Mouse (Mus musculus) spleen, adult 18-20 months (tissue): ENCODE results near the gene Dnm2.
"Not testable (repeated sequence)": the region's sequence is repeated elsewhere in the genome, so short reads cannot be mapped to it uniquely, and the experiment has no call there.

Experiments
- DNase-seq, 2 experiments: peaks; one replicate each; pipeline ENCODE4 v3.0.0; 2022; ENCODE audit warnings: mixed read lengths in 2 of 2

The Dnm2 gene

DNA sequence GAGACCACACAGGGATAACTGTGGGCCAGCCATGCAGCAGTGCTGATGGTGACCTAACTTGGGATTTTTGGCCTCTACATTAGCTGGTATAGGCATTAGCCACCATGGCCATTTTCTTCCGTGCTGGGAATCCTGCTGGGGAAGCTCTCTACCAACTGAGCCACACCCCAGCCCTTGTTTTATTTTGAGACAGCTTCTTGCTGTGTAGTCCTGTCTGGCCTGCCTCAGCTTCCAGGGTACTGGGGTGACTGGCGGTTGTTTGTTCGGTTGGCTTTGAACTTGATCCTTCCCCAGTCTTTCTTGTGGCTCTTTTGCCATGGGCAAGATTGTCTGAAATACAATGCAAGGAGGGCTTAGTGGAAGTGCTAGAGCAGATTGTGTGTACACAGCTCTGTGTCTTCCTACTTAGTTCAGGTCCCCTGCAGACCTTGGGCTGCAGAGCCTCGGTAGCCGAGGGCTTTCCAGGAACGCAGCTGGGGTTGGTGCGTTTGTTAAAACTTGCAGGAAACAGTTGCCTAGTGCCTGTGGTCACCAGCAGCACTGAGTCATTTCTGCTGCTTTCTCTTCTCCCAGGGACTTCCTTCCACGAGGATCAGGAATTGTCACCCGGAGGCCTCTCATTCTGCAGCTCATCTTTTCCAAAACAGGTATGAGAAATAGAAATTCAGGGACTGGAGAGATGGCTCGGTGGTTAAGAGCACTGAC lies 32.4 kb downstream of the Dnm2 start:
- DNase-seq: no peak

GRCm38 (mm10) chr9:21458821-21459220 lies 34.1 kb downstream of the Dnm2 start:
- no peak for DNase-seq

GRCm38 (mm10) chr9:21460400-21460940 lies 35.8 kb downstream of the Dnm2 start:
- DNase-seq: no peak

- peak in 1 of 2 experiments; percentile 18 for DNase-seq
Measured at GRCm38 (mm10) chr9:21463138-21463590, 38.5 kb downstream of the Dnm2 start.

- DNase-seq: no peak
Measured at GRCm38 (mm10) chr9:21463766-21464564, 39.3 kb downstream of the Dnm2 start.

DNA sequence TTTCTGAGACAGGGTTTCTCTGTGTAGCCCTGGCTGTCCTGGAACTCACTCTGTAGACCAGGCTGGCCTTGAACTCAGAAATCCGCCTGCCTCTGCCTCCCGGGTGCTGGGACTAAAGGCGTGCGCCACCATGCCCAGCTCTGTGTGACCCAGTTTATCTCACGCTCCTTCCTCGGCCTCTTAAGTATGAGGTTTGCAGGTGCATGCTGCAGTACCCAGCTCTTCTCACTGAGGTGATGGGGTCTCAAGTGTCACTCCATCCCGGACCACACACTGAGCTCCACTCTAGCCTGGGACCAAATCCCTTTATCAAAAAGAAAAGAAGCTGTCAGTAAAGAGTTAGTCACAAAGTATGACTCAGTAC lies 39.8 kb downstream of the Dnm2 start:
- DNase-seq: not testable (repeated sequence)

DNA sequence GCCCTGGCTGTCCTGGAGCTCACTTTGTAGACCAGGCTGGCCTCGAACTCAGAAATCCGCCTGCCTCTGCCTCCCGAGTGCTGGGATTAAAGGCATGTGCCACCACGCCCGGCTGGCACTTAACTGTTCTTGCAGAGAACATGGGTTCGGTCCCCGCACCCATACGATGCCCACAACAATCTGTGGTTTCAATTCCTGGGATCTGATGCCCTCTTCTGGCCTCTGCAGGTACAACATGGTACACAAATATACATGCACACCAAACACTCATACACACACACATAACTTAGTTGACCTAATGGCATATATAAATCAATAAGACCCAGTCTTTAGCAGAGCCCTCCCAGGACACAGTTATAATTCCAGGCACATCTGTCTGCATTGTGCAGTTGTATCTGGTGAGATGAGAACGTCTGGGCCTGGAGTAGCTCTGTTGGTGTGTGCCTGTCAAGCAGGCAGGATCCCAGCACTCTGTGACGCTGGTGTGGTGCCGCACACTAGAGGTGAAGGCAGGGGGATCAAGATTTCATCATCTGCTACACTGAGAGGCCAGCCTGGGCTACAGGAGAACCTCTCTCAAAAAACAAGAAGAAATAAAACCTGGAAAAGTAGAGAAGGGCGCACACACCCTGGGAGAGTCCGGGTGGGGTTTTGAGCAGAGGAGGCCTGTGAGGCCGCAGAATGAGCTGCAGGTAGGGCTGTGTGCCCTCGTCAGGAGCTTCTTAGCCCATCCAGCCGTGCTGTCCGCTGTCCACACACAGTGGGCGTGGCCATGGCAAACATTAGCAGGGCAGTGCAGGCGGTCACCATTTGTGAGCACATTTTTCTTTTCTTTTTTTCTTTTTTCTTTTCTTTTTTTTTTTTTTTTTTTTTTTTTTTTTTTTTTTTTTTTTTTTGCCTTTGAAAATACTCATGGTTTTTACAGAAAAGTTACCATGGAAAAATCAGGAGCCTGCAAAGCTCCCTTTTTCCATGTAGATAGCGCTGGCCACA lies 44.6 kb downstream of the Dnm2 start:
- DNase-seq: peak; percentile 31 to 69

DNA sequence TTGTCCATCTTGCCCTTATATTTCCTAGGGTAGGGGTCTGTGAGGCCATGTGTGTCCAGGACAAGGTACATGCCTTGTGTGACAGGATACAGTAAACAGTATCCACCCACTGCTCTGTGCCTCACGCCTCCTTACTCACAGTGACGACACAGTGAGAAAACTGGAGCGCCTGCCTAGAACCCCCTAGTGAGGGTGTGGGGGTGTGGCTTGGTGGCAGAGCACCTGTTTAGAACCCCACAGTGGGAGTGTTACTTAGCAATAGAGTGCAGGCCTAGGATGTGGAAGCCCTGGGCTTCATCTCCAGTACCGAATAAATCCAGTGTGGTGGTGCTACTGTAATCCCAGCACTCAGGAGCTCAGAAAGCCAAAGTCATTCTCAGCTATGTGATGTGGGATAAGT lies 48.2 kb downstream of the Dnm2 start:
- DNase-seq: no peak

GRCm38 (mm10) chr9:21477707-21478106 lies 53.0 kb downstream of the Dnm2 start:
- DNase-seq: no peak

DNA sequence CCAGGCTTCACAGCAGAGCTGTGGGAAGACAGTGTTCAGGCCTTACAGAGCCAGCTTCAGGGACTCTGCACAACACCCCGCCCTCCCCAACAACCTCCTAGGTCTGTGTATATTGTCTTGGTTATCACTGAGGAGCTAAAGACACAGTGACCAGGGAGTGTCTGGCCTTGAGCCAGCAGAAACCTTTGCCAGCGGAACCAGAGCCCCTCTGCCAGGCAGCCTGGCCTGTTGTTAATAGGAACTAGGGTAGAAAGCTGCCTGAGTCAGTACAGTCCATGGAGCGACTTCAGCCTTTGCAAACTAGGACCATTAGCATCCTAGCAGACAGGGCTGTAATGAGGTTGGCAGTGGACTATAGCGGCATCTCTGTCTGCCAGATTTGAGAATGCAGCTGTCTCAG lies 59.4 kb downstream of the Dnm2 start:
- no peak for DNase-seq

DNA sequence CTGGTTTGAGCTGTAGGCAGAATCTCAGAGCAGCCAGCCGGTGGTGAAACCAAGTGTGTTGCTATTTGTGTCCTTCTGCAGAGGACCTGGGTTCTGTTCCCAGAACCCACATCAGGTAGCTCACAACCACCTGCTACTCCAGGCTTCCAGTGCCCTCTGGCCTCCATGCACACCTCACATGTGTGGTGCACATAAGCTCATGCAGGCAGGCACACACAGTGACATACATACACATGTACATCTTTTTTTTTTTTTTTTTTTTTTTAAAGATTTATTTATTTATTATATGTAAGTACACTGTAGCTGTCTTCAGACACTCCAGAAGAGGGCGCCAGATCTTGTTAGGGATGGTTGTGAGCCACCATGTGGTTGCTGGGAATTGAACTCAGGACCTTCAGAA lies 63.5 kb downstream of the Dnm2 start:
- DNase-seq: not testable (repeated sequence)

- no peak for DNase-seq
Measured at GRCm38 (mm10) chr9:21490696-21491095, 66.0 kb downstream of the Dnm2 start.

GRCm38 (mm10) chr9:21493907-21494306 lies 69.2 kb downstream of the Dnm2 start:
- DNase-seq: no peak

DNA sequence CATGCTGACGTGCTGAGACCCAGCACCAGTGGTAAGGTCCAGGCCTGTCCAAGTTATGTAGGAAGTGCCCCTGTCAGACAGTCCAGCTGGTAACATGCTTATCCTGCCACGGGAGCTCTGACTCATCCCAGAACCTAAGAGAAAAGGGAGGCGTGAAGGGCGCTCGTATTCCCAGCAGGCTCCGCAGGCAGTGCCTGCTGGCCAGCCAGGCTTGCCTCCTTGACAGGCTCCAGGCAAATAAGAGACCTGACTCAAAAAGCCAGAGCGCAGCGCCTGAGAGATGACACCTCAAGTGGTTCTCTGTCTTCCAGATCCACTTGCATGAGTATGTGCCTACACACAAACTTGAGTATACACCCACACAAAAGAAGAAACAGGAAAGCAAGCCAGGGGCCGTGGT lies 70.0 kb downstream of the Dnm2 start:
- DNase-seq: no peak

- no peak for DNase-seq
Measured at GRCm38 (mm10) chr9:21496308-21497049, 71.8 kb downstream of the Dnm2 start.

- no peak for DNase-seq
Measured at GRCm38 (mm10) chr9:21497050-21497542, 72.4 kb downstream of the Dnm2 start.

DNA sequence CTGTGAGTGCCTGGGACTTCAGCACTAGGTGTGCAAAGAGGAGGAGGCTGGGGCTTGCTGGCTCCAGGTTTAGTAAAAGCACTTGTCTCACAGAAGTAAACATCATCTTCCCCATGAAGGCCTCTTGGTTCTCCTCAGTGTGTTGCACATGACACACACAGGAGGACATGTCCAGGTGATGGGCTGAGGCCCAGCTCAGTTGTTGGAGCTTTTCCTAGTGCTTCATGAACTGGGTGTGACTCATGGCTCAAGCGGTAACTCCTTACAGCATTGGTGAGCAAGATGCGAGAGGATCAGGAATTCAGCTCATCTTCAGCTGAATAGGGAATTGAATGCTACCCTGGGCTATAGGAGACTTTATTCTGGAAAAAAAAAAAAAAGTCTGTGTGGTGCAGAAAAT lies 73.0 kb downstream of the Dnm2 start:
- no peak for DNase-seq

DNA sequence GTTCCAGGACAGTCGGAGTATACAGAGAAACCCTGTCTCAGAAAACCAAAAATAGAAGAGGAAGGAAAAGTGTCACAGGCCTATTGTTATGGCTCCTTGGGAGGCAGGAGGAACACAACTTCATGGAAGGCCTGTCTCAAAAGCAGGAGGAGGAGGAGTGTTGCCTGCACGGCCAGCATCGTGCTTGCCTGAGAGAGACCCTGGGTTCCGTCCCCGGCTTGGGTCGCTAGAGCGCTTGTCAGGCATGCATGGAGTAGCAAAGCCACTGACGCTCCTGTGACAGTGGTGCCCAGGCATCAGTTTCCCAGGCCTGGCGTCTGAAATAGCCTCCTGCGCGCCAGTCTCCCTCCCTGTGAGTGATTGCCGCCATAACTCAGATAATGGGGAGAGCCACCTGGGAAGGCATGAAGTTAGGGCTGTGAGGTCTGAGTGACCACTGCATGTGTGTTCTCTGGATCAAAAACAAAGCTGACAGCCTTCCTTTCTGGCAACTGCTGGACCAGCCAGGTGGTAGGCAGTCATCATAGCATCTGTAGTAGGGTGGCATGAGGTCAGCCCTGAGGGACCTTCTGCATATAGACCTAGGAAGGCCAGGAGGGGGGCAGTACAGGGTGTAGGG lies 73.7 kb downstream of the Dnm2 start:
- no peak for DNase-seq

DNA sequence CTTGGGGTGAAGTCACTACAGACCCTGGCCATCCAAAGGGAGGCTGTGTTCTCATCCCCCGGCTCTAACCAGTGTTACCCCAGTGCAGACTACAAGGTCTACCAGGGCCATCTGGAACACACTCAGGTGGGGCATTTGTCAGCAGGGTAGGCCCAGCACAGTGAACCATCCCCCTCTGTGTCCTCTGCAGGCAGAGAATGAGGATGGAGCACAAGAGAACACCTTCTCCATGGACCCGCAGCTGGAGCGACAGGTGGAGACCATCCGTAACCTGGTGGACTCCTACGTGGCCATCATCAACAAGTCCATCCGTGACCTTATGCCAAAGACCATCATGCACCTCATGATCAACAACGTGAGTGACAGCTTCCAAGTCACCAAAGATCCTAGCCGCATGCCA lies 78.6 kb downstream of the Dnm2 start:
- DNase-seq: no peak

DNA sequence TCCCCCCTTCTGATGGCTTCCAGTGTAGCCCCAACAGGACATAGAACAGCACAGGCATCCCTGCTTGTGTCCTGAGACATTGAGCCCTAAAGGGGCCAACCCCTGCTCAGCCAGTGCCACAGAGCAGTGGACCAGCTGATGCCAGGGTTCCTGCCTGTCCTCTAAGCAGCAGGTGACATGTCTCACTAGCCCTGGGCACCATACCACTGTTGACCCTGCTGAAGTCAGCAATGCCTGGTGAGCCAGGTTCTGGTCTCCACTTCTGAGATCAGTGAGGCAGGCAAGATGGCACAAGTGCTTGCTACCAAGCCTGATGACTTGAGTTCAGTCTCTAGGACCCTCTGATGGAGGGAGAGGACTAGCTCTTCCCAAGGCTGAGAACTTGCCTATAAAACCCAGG lies 81.1 kb downstream of the Dnm2 start:
- DNase-seq: no peak

GRCm38 (mm10) chr9:21507753-21508430 lies 83.2 kb downstream of the Dnm2 start:
- DNase-seq: no peak
